Mouse (Mus musculus) adrenal gland, postnatal 36 days (tissue): ENCODE data around the gene Gm7792. TPM values are rescaled to one million over a fixed set of nuclear protein-coding genes. Genes with fewer than 3 reads are reported as not detected.
"Not testable (repeated sequence)": the region's sequence is repeated elsewhere in the genome, so short reads cannot be mapped to it uniquely, and the experiment has no call there.

Source experiments
- DNase-seq, 2 experiments: peaks; one replicate each; pipeline ENCODE4 v3.0.0; 2021; ENCODE audit warnings: mixed read lengths in 1 of 2
- long read RNA-seq, 2 experiments: library from polyadenylated mRNA; stranded (forward); transcript quantifications; one replicate each; pipeline ENCODE4 v2.0.0; 2021; ENCODE audit warnings: borderline sequencing depth in 2 of 2
- total RNA-seq, 2 experiments: library from RNA; stranded (reverse); gene quantifications; 2 replicates each; pipeline ENCODE4 v1.2.3; 2021

Gene Gm7792
- total RNA-seq = not detected
- long read RNA-seq, experiment 1 = 0 reads
- long read RNA-seq, experiment 2 = 0 reads

- DNase-seq = not testable (repeated sequence)
These were observed at the start of gene Gm7792 for GRCm38 (mm10) chr5:93843476-93843875. Gene Gm7792 (plus strand): TSS chr5:93843776.

Other genes with a start within 250 kb of the Gm7792 start
- not detected for gene C87414, start 172.2 kb upstream of the Gm7792 start, total RNA-seq
- not detected for gene Gm16429, start 85.3 kb downstream of the Gm7792 start, total RNA-seq
- not detected for gene BC061212, start 226.8 kb downstream of the Gm7792 start, total RNA-seq
- gene Gm6351, start 232.6 kb downstream of the Gm7792 start, total RNA-seq = not detected